Mouse (Mus musculus): ENCODE measurements around the gene Phyhipl.

DNA sequence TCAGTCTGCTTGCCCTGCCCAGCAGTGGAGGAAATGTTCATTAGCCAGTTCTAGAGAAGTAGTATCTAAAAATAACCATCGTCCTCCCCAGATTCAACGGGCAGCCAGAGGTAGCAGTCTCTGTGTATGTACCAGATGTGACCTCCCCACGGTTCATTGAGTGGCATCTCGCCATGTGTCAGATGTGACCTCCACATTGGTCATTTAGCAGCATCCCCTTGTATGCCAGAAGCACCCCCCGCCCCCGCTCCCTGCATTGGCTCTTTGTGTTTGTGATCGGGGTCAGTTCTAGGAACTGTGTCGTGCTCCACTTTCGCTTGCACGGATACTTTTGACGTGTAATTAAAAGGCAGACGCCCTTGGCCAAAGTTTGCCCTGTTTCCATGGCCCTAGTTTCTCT, 120.4 kb downstream of the Phyhipl start:
- TF ChIP-seq CTCF (IDR thresholded peaks at IDR 0.05; ENCODE audit: control insufficient read depth, insufficient read depth, insufficient replicate concordance, low read depth, low read length) (no peak), POLR2A (IDR thresholded peaks at IDR 0.05; ENCODE audit: control insufficient read depth, low read depth, low read length) (no peak)
